Mouse (Mus musculus) liver, embryonic 14 days (tissue): ENCODE results near the gene Morc1. TPM values are rescaled to one million over a fixed set of nuclear protein-coding genes. Genes with fewer than 3 reads are reported as not detected.

Experiments used
- polyA plus RNA-seq: library from polyadenylated mRNA; depleted of rRNA; stranded (reverse); fragments of >200 nt; gene quantifications from 2 replicates; pipeline ENCODE4 v1.2.3, GENCODE M21; 2012; rRNA removed

Gene Morc1
- under 0.01 and 0.02 TPM in 2 replicates for polyA plus RNA-seq

DNA sequence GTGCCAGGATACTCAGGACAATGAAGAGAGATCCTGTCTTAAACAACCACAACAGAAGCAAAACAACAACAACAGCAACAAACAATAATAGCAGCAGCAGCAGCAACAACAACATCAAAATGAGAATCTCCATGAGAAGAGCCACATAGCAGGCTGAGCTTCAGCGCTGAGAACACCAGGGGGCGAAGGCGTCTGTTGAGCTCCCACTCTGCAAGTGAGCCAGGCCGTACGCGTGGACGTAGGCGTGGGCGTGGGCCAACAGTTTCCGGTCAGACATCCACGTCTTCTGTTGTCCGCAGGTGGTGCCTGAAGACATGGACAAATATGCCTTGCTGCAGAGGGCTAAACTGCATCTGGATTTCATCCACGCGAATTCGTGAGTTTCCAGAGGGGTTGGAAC is at the start of gene Morc1:
Gene Morc1 (plus strand): TSS at position 211 of the 400 bp plus-strand sequence.

DNA sequence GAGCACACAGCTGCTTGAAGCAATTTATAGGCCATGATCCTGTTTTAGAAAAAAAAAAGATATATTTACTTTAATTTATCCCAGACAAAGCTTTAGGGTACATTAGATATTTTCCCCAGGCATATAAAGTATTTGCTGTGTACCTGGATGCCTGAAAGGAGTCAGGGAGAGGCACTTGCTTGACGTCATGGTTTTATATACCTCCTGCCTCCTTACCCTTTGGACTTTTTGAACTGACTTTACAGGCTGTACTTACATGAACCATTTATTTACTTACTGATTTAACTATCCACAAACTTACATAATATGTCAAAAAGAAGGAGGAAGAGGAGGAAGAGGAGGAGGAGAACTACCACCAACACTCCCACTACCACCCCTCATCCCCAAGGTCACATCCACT is 18.8 kb upstream of the Morc1 start, which contains the start of gene Gm5485:
Gene Gm5485 (minus strand): TSS at position 171 of the 400 bp plus-strand sequence.

Other genes starting within 250 kb of the Morc1 start
- gene Dppa4, start 147.5 kb upstream of the Morc1 start, polyA plus RNA-seq, result 0.01 and 0.05 TPM in 2 replicates
- gene Dppa2, start 127.3 kb upstream of the Morc1 start, polyA plus RNA-seq, result not detected in 2 replicates
- gene Gm5485, start 18.8 kb upstream of the Morc1 start, polyA plus RNA-seq, result not detected in 2 replicates